Mouse (Mus musculus) hindlimb bud, embryonic 11.5 days (tissue): ENCODE measurements around the gene Cd4.
A peak's percentile ranks its signal among the peaks of the same experiment; 100 is the strongest.
"Not testable (repeated sequence)": the region's sequence is repeated elsewhere in the genome, so short reads cannot be mapped to it uniquely, and the experiment has no call there.

ENCODE experiments used
- DNase-seq: peaks from one replicate; pipeline ENCODE4 v3.0.0-alpha.2; 2012; ENCODE audit warnings: low read depth, low spot score; ENCODE audit errors: extremely low spot score

The Cd4 gene

GRCm38 (mm10) chr6:124856916-124857839 lies 30.8 kb downstream of the Cd4 start, which contains the start of gene P3h3:
Gene P3h3, minus strand, starts transcription at chr6:124857752.
- DNase-seq: peak; percentile 71

GRCm38 (mm10) chr6:124856321-124856720 lies 31.7 kb downstream of the Cd4 start:
- no peak for DNase-seq

GRCm38 (mm10) chr6:124854647-124855046 lies 33.4 kb downstream of the Cd4 start:
- DNase-seq: no peak

- DNase-seq: no peak
Measured at GRCm38 (mm10) chr6:124850535-124850934, 37.5 kb downstream of the Cd4 start.

GRCm38 (mm10) chr6:124847305-124847704 lies 40.7 kb downstream of the Cd4 start:
- DNase-seq: peak; percentile 94

- DNase-seq: no peak
Measured at GRCm38 (mm10) chr6:124840241-124841167, 47.5 kb downstream of the Cd4 start, which contains the start of gene Gnb3. Gene Gnb3, minus strand, starts transcription at chr6:124840275.

GRCm38 (mm10) chr6:124839805-124840204 lies 48.2 kb downstream of the Cd4 start:
- DNase-seq: no peak

GRCm38 (mm10) chr6:124836411-124836810 lies 51.6 kb downstream of the Cd4 start:
- DNase-seq: no peak

- no peak for DNase-seq
Measured at GRCm38 (mm10) chr6:124835531-124835930, 52.5 kb downstream of the Cd4 start.

GRCm38 (mm10) chr6:124834512-124835081 lies 53.4 kb downstream of the Cd4 start:
- no peak for DNase-seq

GRCm38 (mm10) chr6:124831649-124832048 lies 56.4 kb downstream of the Cd4 start:
- DNase-seq: no peak

GRCm38 (mm10) chr6:124831199-124831598 lies 56.8 kb downstream of the Cd4 start:
- DNase-seq: not testable (repeated sequence)

GRCm38 (mm10) chr6:124829799-124830700 lies 58.0 kb downstream of the Cd4 start:
- peak; percentile 92 for DNase-seq

GRCm38 (mm10) chr6:124828868-124829798 lies 58.9 kb downstream of the Cd4 start, which contains the start of the genes Usp5 and Cdca3:
Gene Usp5, minus strand, starts transcription at chr6:124829484.
Gene Cdca3, plus strand, starts transcription at chr6:124829547.
- DNase-seq: peak; percentile 99

GRCm38 (mm10) chr6:124828101-124828592 lies 59.9 kb downstream of the Cd4 start:
- DNase-seq: no peak

GRCm38 (mm10) chr6:124822049-124822448 lies 66.0 kb downstream of the Cd4 start:
- DNase-seq: no peak

- DNase-seq: no peak
Measured at GRCm38 (mm10) chr6:124820891-124821290, 67.1 kb downstream of the Cd4 start.

- DNase-seq: no peak
Measured at GRCm38 (mm10) chr6:124817971-124818370, 70.0 kb downstream of the Cd4 start.

GRCm38 (mm10) chr6:124817563-124817962 lies 70.5 kb downstream of the Cd4 start:
- DNase-seq: no peak
